Mouse (Mus musculus) embryonic fibroblast, embryonic 13.5 days (primary cell): Measurements from ENCODE around the gene Kat6b. TPM values are rescaled to one million over a fixed set of nuclear protein-coding genes. Genes with fewer than 3 reads are reported as not detected.
"Not testable (repeated sequence)": the region's sequence is repeated elsewhere in the genome, so short reads cannot be mapped to it uniquely, and the experiment has no call there.

Experiments used
- H3K27ac ChIP-seq: 2 replicates; pipeline ENCODE4 v1.5.1; 2012; ENCODE audit warnings: low read length, control low read depth, inconsistent platforms; ENCODE audit not compliant: insufficient read depth
- H3K4me1 ChIP-seq: 2 replicates; pipeline ENCODE4 v1.6.1; 2011; ENCODE audit warnings: low read length; ENCODE audit not compliant: control insufficient read depth, insufficient read depth
- H3K4me3 ChIP-seq: 2 replicates; pipeline ENCODE4 v1.5.1; 2011; ENCODE audit warnings: mild to moderate bottlenecking, control low read depth, low read length; ENCODE audit not compliant: insufficient read depth
- CTCF ChIP-seq: IDR thresholded peaks from 2 replicates; pipeline ENCODE4 v1.5.1; 2011; ENCODE audit warnings: mild to moderate bottlenecking, control low read depth, low read length, moderate library complexity, borderline replicate concordance; ENCODE audit not compliant: insufficient read depth
- POLR2A ChIP-seq: IDR thresholded peaks from 2 replicates; pipeline ENCODE4 v1.6.1; 2011; ENCODE audit warnings: low read depth, mild to moderate bottlenecking, control low read depth, low read length, moderate library complexity
- polyA plus RNA-seq: library from polyadenylated mRNA; stranded (reverse); fragments of >200 nt; gene quantifications from 2 replicates; pipeline ENCODE4 v1.2.4, GENCODE M21; 2011; ENCODE audit warnings: low read depth; ENCODE audit not compliant: missing spikeins, insufficient read length

Kat6b gene
- polyA plus RNA-seq, 1 experiment: 32.3 TPM

DNA sequence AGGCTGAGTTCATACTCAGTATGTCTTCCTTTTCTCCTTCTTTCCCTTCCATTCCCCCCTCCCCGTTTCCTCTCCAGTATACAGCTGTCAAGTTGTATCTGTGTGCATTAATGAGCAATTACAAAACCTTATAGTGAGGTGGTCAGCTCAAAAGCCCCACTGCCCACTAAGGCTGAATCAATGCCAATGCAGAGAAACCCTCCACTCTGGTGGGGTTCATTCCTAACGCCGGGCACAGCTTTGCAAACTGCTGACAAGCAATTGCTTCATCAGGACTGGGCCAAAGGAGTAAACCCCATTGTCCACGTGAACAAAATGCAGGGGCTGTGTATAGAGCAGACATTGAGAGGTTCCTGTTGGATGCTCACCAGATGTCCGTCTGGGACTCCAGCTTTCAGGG, 23.4 kb upstream of the Kat6b start:
- H3K27ac ChIP-seq: no peak overlapping the region
- TF ChIP-seq POLR2A (no peak), CTCF (no peak)
- H3K4me3 ChIP-seq: no peak overlapping the region
- no peaks in the 10 kb centered on the region for H3K4me1 ChIP-seq

DNA sequence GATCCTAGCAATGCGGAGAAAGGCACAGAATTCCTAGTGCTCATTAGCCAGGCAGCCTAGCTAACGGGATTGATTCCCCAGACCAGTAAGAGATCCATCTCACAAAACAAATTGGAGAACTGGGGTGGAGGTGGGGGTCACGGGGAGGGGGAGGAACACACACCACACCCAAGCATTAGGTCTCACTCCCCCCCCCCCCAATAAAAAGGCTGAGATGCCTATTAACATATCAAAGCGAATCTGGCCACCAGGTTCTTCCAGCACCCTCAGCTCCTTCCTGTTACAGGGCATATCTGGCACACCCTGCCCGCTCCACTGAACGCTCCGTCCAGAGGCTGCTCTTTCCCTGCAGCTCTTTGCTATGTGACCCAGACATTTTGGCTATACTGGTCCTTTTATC, 22.5 kb upstream of the Kat6b start:
- Histone ChIP-seq H3K4me3 (no peak overlapping the region), H3K4me1 (no peaks in the 10 kb centered on the region), H3K27ac (no peak overlapping the region)
- TF ChIP-seq POLR2A (no peak), CTCF (no peak)

DNA sequence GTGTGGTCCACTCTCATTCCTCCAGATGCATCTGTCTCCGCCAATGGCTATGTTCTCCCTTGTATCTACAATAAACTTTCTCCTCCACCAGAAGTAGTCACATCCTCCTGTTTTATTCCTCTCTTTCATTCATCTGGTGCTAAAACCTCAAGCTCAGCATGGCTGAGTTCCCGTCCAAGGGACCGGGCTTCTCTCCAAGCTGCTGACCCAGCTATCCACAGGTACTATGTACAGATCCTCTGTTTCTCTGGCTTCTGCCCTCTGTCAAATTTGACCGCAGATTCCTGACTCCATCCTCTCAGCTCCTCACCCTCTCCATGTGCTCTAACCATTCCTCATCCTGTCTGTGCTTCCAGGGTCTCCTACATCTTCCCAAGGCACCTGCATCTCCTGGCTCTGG, 22.1 kb upstream of the Kat6b start:
- Histone ChIP-seq H3K4me1 (no peaks in the 10 kb centered on the region), H3K4me3 (no peak overlapping the region), H3K27ac (no peak overlapping the region)
- TF ChIP-seq CTCF (no peak), POLR2A (no peak)

DNA sequence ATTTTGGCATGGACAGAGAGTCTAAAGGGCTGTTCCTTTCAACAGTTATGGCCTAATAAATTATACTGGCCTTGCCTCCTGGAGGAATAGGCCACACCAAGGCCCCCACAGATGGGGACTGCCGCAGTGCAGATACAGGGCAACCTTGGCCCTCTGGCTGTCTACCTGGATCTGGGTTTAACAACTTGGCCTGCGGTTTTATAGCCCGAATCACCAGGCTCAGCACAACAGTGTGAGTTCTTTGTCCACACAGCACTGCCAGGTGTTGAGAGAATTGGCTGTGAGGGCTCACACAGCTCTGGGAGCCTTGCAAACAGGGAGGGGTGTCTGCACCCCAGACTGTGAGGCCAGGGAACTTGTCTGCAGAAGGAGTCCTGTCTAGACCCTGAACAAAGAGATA, 18.8 kb upstream of the Kat6b start:
- no peak for TF ChIP-seq POLR2A
- no peak for TF ChIP-seq CTCF
- no peaks in the 10 kb centered on the region for H3K4me1 ChIP-seq
- H3K27ac ChIP-seq: no peak overlapping the region
- no peak overlapping the region for H3K4me3 ChIP-seq

DNA sequence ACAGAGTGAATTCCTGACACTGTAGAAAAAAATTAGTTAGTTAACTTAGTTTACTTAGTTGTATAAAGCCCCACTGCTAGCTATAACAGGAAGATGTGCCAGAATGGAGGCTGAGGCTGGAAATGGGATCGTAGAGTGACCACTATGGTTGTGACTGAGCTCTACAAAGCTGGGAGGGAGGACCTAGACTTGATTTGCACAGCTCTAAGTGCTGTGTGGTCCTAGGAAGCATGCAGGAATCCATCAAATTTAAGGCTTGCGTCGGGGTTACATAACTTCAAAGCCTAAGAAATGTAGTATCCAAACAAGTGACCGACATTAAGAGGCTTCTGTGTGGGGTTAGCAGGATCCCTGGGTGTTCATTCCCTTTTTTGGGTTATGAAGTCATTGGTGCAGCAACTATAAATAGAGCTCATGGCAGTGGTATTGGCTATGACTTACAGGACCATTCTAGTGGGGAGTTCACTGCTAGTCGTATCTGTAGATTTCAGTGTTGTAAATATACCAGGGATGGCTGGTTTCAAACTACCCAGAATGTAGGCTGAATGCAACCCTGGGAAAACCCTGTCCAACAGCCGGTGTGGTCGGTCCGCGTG, 18.0 kb upstream of the Kat6b start:
- no peaks in the 10 kb centered on the region for H3K4me1 ChIP-seq
- H3K4me3 ChIP-seq: no peak overlapping the region
- no peak overlapping the region for H3K27ac ChIP-seq
- TF ChIP-seq CTCF (no peak), POLR2A (no peak)

DNA sequence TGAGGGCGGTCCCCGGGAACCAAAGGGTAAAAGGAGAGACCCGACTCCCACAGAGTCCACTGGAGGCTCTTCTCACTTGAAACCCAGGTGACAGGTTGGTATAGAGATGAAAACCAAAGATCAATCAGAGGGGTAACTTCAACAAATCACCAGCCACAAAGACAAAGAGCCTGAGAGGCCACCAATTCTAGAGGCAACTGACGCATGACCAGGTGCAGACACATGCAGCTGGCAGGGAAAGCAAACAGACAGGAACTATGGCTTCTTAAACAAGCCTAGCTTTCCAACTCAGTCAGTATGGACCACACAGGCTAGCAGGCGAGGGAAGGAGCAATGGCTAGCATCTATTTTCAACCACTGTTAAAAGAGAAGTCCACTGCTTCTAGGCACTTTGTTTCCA, 10.8 kb upstream of the Kat6b start:
- Histone ChIP-seq H3K27ac (no peak overlapping the region), H3K4me1 (no peaks in the 10 kb centered on the region), H3K4me3 (no peak overlapping the region)
- no peak for TF ChIP-seq POLR2A
- no peak for TF ChIP-seq CTCF

DNA sequence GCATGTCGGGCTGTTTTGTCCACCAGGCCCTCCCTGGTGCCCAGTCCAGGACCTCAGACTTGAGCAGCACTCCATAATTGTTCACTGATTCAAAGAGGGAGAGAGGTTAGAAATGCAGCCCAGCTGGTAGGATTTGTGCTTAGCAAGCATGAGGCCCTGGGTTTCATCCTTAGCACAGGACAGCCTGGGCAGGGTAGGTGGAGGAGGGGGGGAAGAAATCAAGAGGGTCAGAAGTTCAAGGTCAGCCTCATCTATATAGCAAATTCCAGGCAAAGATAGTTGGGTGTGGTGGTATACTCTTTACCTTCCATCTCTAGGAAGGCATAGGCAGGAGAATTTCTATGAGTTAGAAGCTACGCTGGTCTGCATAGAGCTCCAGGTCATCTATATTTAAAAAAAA, 9.3 kb upstream of the Kat6b start:
- H3K4me3 ChIP-seq: no peak overlapping the region
- TF ChIP-seq CTCF (no peak), POLR2A (no peak)
- H3K27ac ChIP-seq: no peak overlapping the region
- no peaks in the 10 kb centered on the region for H3K4me1 ChIP-seq

DNA sequence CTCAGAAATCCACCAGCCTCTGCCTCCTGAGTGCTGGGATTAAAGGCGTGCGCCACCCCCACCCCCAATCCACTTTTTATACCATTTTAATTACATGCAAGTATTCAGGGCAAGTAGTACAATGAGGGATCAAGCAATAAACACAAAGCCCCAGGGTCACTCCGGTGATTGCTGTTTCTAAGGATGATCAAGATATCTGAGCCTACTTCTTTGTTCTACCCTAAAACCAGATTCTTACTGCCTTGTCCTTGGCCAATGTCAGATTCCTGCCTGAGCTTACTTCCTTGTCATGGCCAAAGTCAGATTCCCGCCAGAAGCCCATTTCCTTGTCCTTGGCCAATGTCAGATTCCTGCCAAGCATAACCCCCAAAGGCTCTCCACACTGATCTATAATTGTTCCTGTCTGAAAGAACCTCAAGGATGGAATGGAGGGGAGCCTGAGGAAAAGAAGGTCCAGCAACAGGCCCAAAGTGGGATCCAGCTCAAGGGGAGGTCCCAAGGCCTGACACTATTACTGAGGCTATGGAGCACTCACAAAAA, 6.6 kb upstream of the Kat6b start:
- not testable (repeated sequence) for H3K27ac ChIP-seq, H3K4me3 ChIP-seq, H3K4me1 ChIP-seq

DNA sequence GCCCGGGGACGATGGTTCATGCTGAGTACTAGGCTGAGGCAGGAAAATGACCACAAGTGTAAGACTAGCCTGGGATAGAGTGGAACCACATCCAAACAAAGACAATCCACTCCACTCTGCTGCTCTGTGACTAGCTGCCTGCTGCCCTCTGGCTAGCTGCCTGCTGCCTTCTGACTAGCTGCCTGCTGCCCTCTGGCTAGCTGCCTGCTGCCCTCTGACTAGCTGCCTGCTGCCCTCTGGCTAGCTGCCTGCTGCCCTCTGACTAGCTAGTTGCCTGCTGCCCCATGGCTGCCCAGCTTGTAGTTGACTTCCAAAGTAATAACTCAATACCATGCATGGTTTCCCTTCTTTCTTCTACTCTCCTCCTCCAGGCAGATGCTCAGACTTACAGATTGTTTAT, 4.1 kb upstream of the Kat6b start:
- Histone ChIP-seq H3K4me3 (no peak overlapping the region), H3K27ac (no peak overlapping the region), H3K4me1 (no peaks in the 10 kb centered on the region)
- TF ChIP-seq CTCF (no peak), POLR2A (no peak)

DNA sequence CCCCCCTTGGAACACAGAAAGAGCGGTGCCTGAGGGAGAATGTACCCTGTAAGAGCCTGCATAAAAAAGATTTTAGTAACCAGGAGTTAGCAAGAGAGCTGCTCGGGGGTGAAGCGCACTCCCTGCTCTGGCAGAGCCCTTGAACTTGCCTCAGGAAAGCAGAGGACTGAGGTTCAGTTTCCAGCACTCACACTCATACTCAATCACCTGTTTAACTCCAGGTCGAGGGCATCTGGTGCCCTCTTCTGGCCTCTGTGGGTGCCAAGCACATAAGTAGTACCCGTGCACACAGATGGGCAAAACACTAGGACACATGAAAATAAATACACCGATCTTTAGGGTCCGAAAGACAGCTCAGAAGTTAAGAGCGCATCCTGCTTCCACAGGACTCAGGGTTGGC, 1.7 kb upstream of the Kat6b start:
- TF ChIP-seq POLR2A (no peak), CTCF (no peak)
- H3K27ac ChIP-seq: no peak overlapping the region
- H3K4me3 ChIP-seq: no peak overlapping the region
- H3K4me1 ChIP-seq: no peaks in the 10 kb centered on the region

DNA sequence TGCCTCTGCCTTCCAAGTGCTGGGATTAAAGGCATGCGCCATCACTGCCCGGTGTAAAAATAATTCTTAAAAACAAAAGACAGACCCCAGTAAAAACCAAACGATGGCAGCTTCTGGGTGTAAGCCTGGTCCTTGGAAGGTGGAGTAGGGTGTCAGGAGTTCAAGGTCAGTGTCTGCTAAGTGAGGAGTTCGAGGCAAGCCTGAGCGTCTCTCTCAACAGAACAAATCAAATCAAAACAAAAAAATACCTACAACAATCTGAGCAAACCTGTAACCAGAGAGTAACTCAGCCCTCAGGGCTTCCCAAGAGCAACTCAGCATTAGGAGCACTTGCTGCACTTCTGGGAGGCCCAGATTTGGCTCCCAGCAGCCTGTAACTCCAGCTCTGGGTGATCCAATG, 1.0 kb upstream of the Kat6b start:
- no peak overlapping the region for H3K27ac ChIP-seq
- no peak overlapping the region for H3K4me3 ChIP-seq
- H3K4me1 ChIP-seq: no peaks in the 10 kb centered on the region
- TF ChIP-seq CTCF (no peak), POLR2A (no peak)
